Mouse (Mus musculus): ENCODE data around the gene Mgat2.

Gene Mgat2

DNA sequence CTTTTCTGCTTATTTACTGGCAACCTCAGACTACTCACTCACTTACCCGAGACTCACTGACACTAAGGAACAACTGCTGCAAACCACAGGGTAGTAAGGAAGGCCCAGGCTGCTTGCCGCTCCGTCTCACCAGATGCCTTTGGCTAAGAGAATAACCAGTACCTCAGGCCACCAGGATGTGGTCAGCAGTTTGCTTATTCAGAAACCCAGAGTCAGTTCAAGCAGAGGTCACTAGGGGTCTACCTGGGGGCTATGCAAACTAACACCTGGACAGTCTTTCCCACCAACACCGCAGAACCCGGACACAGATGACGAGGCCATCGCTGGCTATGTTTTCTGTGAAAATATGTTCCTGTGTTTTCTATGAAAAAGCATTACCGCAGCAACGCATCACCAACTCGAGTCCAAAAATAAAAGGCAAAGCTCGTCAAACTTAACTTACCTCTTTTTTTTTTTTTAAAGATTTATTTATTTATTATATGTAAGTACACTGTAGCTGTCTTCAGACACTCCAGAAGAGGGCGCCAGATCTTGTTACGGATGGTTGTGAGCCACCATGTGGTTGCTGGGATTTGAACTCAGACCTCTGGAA lies 29.3 kb downstream of the Mgat2 start:
- DNase-seq (ENCODE audit: low read depth), result no peak

- no peak for DNase-seq (ENCODE audit: low read depth)
Observed at GRCm38 (mm10) chr12:69214393-69214792, 30.4 kb downstream of the Mgat2 start.

DNA sequence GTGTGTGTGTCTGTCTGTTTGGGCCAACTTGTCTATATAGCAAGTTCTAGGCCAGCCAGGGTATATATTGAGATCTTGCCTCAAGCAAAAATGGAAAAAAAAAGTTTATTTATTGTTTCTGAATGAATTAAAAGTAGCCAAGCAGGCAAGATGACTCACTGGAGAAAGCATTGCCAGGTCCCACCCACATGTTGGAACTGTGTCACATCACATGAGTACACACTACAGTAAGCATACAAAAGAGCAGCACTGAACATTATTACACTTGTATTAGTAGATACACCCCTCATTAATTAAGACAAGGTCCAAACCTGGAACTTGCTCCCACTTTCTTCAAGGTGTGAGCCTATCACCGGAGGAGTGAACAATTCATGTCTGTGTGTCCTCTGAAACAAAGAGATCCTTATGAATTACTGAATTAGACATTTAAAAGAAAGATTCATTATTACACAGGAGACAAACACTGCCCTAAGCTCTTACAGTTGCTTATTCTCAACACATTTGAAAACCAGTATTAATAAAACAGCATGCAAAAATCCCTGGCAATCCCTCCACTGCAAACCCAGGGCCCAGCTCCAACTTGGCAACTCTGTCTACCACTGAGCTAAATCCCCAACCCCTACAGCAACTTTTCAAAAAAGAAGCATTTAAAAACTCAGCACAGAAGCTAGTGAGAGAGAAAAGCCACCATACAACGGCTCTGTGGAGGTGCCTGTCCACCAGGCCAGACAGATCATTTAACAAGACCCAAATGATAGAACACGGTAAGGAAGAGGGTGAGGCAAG lies 31.2 kb downstream of the Mgat2 start:
- peak; percentile 96 for DNase-seq (ENCODE audit: low read depth)

- no peak for DNase-seq (ENCODE audit: low read depth)
Observed at GRCm38 (mm10) chr12:69216587-69216986, 32.6 kb downstream of the Mgat2 start.

- no peak for DNase-seq (ENCODE audit: low read depth)
Observed at GRCm38 (mm10) chr12:69220613-69221277, 36.8 kb downstream of the Mgat2 start.

- peak; percentile 96 for DNase-seq (ENCODE audit: low read depth)
Observed at GRCm38 (mm10) chr12:69227776-69228466, 44.0 kb downstream of the Mgat2 start, which contains the start of gene Pole2. Gene Pole2, minus strand, starts transcription at chr12:69228195.

GRCm38 (mm10) chr12:69229251-69229650 lies 45.3 kb downstream of the Mgat2 start:
- DNase-seq (ENCODE audit: low read depth), result peak; percentile 57

- no peak for DNase-seq (ENCODE audit: low read depth)
Observed at GRCm38 (mm10) chr12:69235782-69236181, 51.8 kb downstream of the Mgat2 start.

Measured in NIH3T3 (cell line).